Mouse (Mus musculus): ENCODE data around the gene Cd300lg. TPM values are rescaled to one million over a fixed set of nuclear protein-coding genes. Genes with fewer than 3 reads are reported as not detected.

Cd300lg gene
- polyA plus RNA-seq (2015; fragmentation: Nextera tagmentation; extraction: Ambion mirVana), result 1.9 and 2.0 TPM in 2 replicates

DNA sequence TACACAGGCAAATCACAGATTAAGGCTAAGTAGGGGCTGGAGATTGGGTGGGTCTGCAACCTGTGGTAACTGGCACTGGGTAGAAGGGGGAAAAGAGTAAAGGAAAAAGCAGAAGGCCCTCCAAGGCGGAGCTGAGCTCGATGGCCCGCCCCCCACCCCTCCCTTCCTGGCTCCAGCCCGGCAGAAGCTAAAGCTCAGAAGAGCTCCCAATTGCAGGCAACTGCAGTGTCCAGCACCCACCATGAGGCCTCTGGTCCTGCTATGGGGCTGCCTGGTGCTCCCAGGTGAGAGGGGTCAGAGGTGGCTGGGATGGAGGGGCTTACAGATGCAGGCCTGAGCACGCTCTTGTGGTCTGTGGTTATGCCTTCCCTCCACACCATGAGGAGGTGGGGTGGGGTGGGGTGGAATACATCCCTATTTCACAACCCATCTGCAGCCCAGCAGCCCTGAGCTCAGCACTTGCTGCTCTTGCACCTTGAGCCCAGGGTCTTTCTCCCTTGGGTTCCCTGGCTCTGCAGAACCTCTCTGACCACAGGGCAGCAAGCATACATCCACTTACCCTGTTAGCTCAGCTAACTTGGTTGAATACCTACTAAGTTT lies at the start of gene Cd300lg:
Cd300lg (plus strand) TSS at position 160 of the 600 bp plus-strand sequence.
- no peaks in the 10 kb centered on the region for H3K36me3 ChIP-seq (ENCODE audit: control insufficient read depth, insufficient read depth, low read length)
- H3K27me3 ChIP-seq (replicated peaks; ENCODE audit: control insufficient read depth, insufficient read depth, low read length), result no peaks in the 10 kb centered on the region
- H3K9ac ChIP-seq (ENCODE audit: low read depth, low read length), result no peak within 1 kb of the TSS
- no peak within 1 kb of the TSS for H3K4me3 ChIP-seq (ENCODE audit: low read length)
- no peaks in the 10 kb centered on the region for H3K9me3 ChIP-seq (ENCODE audit: control insufficient read depth, low read length)
- H3K27ac ChIP-seq (ENCODE audit: low read length), result no peak within 1 kb of the TSS
- WGBS, result 56% methylated on average over 5 of the region's 5 CpGs
- no peak within 1 kb of the TSS for H3K4me2 ChIP-seq (ENCODE audit: low read depth, low read length)
- ATAC-seq, result no peak
- H3K4me1 ChIP-seq (ENCODE audit: control insufficient read depth, insufficient read depth, low read length), result peaks cover 6% of the 10 kb centered on the region; the same call in 1 of the 2 replicates

DNA sequence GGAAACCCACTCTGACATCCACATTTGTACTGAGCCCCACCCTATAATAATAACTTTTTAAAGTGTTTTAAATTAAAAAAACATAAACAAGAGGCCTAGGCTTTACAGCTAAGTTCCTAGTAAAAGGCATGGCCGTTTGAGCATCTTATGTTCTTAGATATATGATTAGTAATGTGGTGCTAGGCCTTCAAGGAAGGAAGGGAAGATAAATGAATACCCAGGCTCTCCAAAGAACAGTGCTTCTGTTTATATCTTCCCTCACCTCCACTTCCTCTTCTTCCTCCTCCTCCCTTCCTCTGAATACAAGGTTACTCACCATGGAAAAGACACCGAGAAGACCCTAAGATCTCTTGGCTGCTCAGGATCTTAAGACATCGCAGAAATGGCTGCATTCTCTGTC lies 49.5 kb upstream of the Cd300lg start:
- no peaks in the 10 kb centered on the region for H3K27me3 ChIP-seq (replicated peaks; ENCODE audit: control insufficient read depth, insufficient read depth, low read length)
- H3K4me3 ChIP-seq (ENCODE audit: low read length), result no peak overlapping the region
- H3K27ac ChIP-seq (ENCODE audit: low read length), result no peak overlapping the region
- no peaks in the 10 kb centered on the region for H3K9me3 ChIP-seq (ENCODE audit: control insufficient read depth, low read length)
- no peak for ATAC-seq
- H3K36me3 ChIP-seq (ENCODE audit: control insufficient read depth, insufficient read depth, low read length), result no peaks in the 10 kb centered on the region
- no peak overlapping the region for H3K9ac ChIP-seq (ENCODE audit: low read depth, low read length)
- 79% methylated on average over 3 of the region's 3 CpGs for WGBS
- H3K4me1 ChIP-seq (ENCODE audit: control insufficient read depth, insufficient read depth, low read length), result peaks cover 3% of the 10 kb centered on the region; the same call in 1 of the 2 replicates
- H3K4me2 ChIP-seq (ENCODE audit: low read depth, low read length), result no peak overlapping the region

DNA sequence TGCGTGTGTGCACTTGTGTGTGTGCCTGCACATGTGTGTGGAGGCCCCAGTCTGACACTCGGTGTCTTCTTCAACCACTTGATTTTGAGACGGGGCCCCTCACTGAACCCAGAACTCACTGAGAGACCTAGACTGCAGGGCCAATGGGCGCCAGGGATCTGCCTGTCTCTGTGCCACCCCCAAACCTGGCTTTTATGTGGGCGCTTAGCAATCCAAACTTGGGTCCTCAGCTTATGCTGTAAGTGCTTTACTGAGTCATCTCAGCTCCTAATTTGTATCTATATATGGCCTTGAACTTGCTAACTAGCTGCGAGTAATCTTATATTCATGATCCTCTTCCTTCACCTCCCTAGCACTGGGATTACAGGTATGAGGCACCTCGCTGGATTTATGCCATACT lies 48.9 kb upstream of the Cd300lg start:
- Histone ChIP-seq H3K4me2 (ENCODE audit: low read depth, low read length) (no peak overlapping the region), H3K36me3 (ENCODE audit: control insufficient read depth, insufficient read depth, low read length) (no peaks in the 10 kb centered on the region), H3K4me3 (ENCODE audit: low read length) (no peak overlapping the region), H3K9ac (ENCODE audit: low read depth, low read length) (no peak overlapping the region), H3K9me3 (ENCODE audit: control insufficient read depth, low read length) (no peaks in the 10 kb centered on the region), H3K27ac (ENCODE audit: low read length) (no peak overlapping the region), H3K4me1 (ENCODE audit: control insufficient read depth, insufficient read depth, low read length) (peaks cover 3% of the 10 kb centered on the region; the same call in 1 of the 2 replicates), H3K27me3 (replicated peaks; ENCODE audit: control insufficient read depth, insufficient read depth, low read length) (no peaks in the 10 kb centered on the region)
- 88% methylated on average over 7 of the region's 7 CpGs for WGBS
- no peak for ATAC-seq

DNA sequence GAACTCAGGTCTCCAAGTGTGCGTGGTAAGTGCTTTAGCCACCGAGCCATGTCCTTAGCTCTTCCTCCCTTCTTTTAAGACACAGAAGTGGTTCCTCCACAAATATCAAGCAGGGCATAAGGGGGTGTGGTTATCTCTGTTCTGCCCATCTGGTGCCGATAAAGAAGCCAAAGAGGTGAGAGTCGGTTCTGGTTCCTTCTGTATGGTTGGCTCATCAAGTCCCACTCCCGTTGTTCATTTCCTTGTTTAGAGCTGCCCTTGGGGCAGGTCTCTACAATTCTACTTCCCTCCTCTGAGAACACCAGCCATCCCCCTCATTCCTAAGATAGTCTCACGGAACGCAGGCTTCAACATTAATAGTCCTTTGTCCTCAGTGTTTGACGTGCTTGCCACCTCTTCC lies 47.2 kb upstream of the Cd300lg start:
- ATAC-seq, result no peak
- WGBS, result 67% methylated on average over 8 of the region's 8 CpGs
- no peak overlapping the region for H3K27ac ChIP-seq (ENCODE audit: low read length)

DNA sequence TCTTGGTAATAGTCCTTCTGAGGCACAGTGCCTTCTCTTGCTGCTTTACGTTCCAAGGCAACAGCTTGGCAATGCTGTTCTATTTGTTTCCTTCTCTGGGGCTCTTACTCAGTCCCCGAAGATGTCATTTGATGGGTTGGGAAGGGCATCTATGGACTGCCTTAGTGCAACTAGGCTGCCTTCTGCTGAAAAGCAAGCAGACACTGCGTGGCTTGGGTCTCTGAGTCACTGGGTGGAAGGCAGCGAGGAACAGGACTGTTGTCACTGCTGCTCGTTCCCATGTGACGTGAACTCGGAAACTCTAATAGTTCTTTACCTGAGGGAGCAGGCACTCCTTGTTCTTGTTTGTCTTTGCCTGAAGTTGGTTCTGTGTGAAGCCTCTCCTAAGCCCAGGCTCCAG lies 45.4 kb upstream of the Cd300lg start:
- Histone ChIP-seq H3K9me3 (ENCODE audit: control insufficient read depth, low read length) (no peaks in the 10 kb centered on the region), H3K9ac (ENCODE audit: low read depth, low read length) (no peak overlapping the region), H3K4me3 (ENCODE audit: low read length) (no peak overlapping the region), H3K4me1 (ENCODE audit: control insufficient read depth, insufficient read depth, low read length) (peaks cover 10% of the 10 kb centered on the region; the same call in 1 of the 2 replicates), H3K27me3 (replicated peaks; ENCODE audit: control insufficient read depth, insufficient read depth, low read length) (no peaks in the 10 kb centered on the region), H3K27ac (ENCODE audit: low read length) (no peak overlapping the region), H3K36me3 (ENCODE audit: control insufficient read depth, insufficient read depth, low read length) (no peaks in the 10 kb centered on the region), H3K4me2 (ENCODE audit: low read depth, low read length) (no peak overlapping the region)
- no peak for ATAC-seq
- 87% methylated on average over 7 of the region's 7 CpGs for WGBS

More for the DNA sequence above, 47.2 kb upstream of the Cd300lg start:
- no peak overlapping the region for H3K4me3 ChIP-seq (ENCODE audit: low read length)
- H3K9me3 ChIP-seq (ENCODE audit: control insufficient read depth, low read length), result no peaks in the 10 kb centered on the region
- no peak overlapping the region for H3K4me2 ChIP-seq (ENCODE audit: low read depth, low read length)
- H3K4me1 ChIP-seq (ENCODE audit: control insufficient read depth, insufficient read depth, low read length), result peaks cover 10% of the 10 kb centered on the region; the same call in 1 of the 2 replicates
- H3K9ac ChIP-seq (ENCODE audit: low read depth, low read length), result no peak overlapping the region
- no peaks in the 10 kb centered on the region for H3K27me3 ChIP-seq (replicated peaks; ENCODE audit: control insufficient read depth, insufficient read depth, low read length)
- H3K36me3 ChIP-seq (ENCODE audit: control insufficient read depth, insufficient read depth, low read length), result no peaks in the 10 kb centered on the region

DNA sequence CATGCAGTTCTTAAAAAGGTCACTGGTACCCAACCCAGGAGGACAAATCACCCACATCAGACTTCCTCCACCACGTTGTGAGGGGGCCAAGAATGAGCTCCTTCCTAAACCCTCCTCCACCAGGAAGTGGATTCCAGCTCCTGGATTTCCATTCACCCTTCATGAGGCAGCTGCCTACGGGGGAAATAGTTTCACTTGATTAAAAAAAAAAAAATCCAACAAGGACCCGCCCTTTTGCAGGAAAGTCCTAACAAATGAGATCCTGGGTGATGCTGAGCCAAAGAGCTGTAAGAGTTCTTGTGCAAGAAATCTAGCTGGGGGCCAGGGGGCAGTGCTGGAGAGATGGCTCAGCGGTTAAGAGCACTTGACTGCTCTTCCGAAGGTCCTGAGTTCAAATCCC lies 43.1 kb upstream of the Cd300lg start:
- Histone ChIP-seq H3K27ac (ENCODE audit: low read length) (0 out of 2 replicates have a peak overlapping the region, but pooled peaks have one; percentile 11), H3K27me3 (replicated peaks; ENCODE audit: control insufficient read depth, insufficient read depth, low read length) (no peaks in the 10 kb centered on the region), H3K9ac (ENCODE audit: low read depth, low read length) (no peak overlapping the region), H3K4me2 (ENCODE audit: low read depth, low read length) (no peak overlapping the region), H3K36me3 (ENCODE audit: control insufficient read depth, insufficient read depth, low read length) (no peaks in the 10 kb centered on the region), H3K4me1 (ENCODE audit: control insufficient read depth, insufficient read depth, low read length) (peaks cover 10% of the 10 kb centered on the region; the same call in 1 of the 2 replicates), H3K9me3 (ENCODE audit: control insufficient read depth, low read length) (no peaks in the 10 kb centered on the region), H3K4me3 (ENCODE audit: low read length) (no peak overlapping the region)
- no peak for ATAC-seq
- 45% methylated on average over 5 of the region's 5 CpGs for WGBS

DNA sequence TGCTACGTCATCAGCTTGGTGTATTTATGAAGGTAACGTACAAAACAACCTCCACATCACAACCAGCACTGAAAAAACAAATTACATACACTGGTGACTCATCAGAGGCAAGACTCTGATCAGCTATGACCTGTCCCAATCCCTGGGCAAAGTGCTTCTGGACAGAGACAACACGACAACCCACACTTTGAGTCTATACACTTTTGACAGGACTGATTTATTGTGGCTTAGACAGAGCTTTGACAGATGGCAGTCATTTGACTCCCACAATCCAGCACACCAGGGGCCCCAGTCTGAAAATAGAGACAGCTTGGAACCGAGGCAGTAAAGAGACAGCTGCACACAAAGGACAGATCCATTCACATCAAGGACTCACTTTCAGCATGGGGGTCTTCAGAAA lies 41.8 kb upstream of the Cd300lg start:
- H3K27ac ChIP-seq (ENCODE audit: low read length), result no peak overlapping the region
- no peak overlapping the region for H3K9ac ChIP-seq (ENCODE audit: low read depth, low read length)
- H3K27me3 ChIP-seq (replicated peaks; ENCODE audit: control insufficient read depth, insufficient read depth, low read length), result no peaks in the 10 kb centered on the region
- peak; percentile 79 for ATAC-seq
- H3K4me1 ChIP-seq (ENCODE audit: control insufficient read depth, insufficient read depth, low read length), result peaks cover 10% of the 10 kb centered on the region; the same call in 1 of the 2 replicates
- H3K9me3 ChIP-seq (ENCODE audit: control insufficient read depth, low read length), result no peaks in the 10 kb centered on the region
- H3K4me2 ChIP-seq (ENCODE audit: low read depth, low read length), result no peak overlapping the region
- no peaks in the 10 kb centered on the region; the same call in 1 of the 2 replicates for H3K36me3 ChIP-seq (ENCODE audit: control insufficient read depth, insufficient read depth, low read length)
- WGBS, result 53% methylated on average over 4 of the region's 4 CpGs
- no peak overlapping the region for H3K4me3 ChIP-seq (ENCODE audit: low read length)

DNA sequence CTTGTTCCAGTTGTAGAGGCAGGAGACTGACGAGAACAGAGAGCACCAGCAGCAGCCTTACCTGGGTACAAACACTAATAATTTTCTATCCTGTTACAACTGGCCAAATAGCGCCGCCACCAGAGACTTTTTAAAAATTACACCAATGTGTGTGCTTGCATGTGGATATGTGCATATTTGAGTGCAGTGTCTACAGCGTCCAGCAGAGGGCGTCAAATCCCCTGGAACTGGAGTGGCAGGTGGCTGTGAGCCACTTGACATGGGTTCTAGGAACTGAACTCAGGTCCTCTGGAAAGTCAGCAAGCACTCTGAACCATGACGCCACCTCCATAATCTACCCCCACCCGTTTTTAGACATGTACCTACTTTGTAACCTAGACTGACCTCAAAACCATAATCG lies 37.1 kb upstream of the Cd300lg start:
- 91% methylated on average over 8 of the region's 8 CpGs for WGBS
- Histone ChIP-seq H3K27me3 (replicated peaks; ENCODE audit: control insufficient read depth, insufficient read depth, low read length) (no peaks in the 10 kb centered on the region), H3K9me3 (ENCODE audit: control insufficient read depth, low read length) (no peaks in the 10 kb centered on the region), H3K27ac (ENCODE audit: low read length) (no peak overlapping the region), H3K4me2 (ENCODE audit: low read depth, low read length) (no peak overlapping the region), H3K4me1 (ENCODE audit: control insufficient read depth, insufficient read depth, low read length) (no peaks in the 10 kb centered on the region), H3K36me3 (ENCODE audit: control insufficient read depth, insufficient read depth, low read length) (no peaks in the 10 kb centered on the region; the same call in 1 of the 2 replicates), H3K4me3 (ENCODE audit: low read length) (no peak overlapping the region), H3K9ac (ENCODE audit: low read depth, low read length) (no peak overlapping the region)
- no peak for ATAC-seq

DNA sequence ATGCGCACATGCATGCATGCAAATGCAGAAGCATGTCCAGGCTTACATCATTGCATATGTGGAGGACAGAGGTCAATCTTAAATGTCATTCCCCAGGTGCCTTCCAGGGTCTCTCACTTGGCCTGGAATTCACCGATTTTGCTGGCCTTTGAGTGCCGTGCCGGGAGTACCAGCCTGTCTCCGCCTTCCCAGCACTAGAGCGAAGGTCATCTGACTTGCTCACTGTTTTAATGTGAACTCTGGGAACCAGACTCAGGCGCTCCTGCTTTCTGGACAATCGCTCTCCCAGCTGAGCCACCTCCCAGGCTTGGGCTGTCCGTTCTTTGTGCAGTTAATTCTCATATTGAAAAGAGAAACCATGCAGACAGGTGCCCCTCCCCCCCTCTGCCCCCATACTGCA lies 35.0 kb upstream of the Cd300lg start:
- no peak overlapping the region for H3K4me2 ChIP-seq (ENCODE audit: low read depth, low read length)
- no peaks in the 10 kb centered on the region; the same call in 1 of the 2 replicates for H3K36me3 ChIP-seq (ENCODE audit: control insufficient read depth, insufficient read depth, low read length)
- 57% methylated on average over 9 of the region's 9 CpGs for WGBS
- peak; percentile 60; the same call in 1 of the 2 replicates for ATAC-seq
- H3K27me3 ChIP-seq (replicated peaks; ENCODE audit: control insufficient read depth, insufficient read depth, low read length), result no peaks in the 10 kb centered on the region
- H3K27ac ChIP-seq (ENCODE audit: low read length), result 0 out of 2 replicates have a peak overlapping the region, but pooled peaks have one; percentile 2
- H3K4me1 ChIP-seq (ENCODE audit: control insufficient read depth, insufficient read depth, low read length), result no peaks in the 10 kb centered on the region
- no peak overlapping the region for H3K9ac ChIP-seq (ENCODE audit: low read depth, low read length)
- no peak overlapping the region for H3K4me3 ChIP-seq (ENCODE audit: low read length)
- H3K9me3 ChIP-seq (ENCODE audit: control insufficient read depth, low read length), result no peaks in the 10 kb centered on the region

Data from intestine, embryonic 16.5 days (tissue).